Mouse (Mus musculus) midbrain, embryonic 10.5 days (tissue): ENCODE measurements around the gene Zfp936. TPM values are rescaled to one million over a fixed set of nuclear protein-coding genes. Genes with fewer than 3 reads are reported as not detected.
"Not testable (repeated sequence)": the region's sequence is repeated elsewhere in the genome, so short reads cannot be mapped to it uniquely, and the experiment has no call there.

Experiments used
- DNase-seq: peaks from one replicate; pipeline ENCODE4 v3.0.0-alpha.2; 2017; ENCODE audit warnings: low spot score
- H3K27ac ChIP-seq: fragments of 300-500 bp; sonication (generic); replicated peaks from 2 replicates; pipeline ENCODE4 v1.5.1; 2016; ENCODE audit warnings: mild to moderate bottlenecking
- H3K27me3 ChIP-seq: fragments of 300-500 bp; sonication (generic); 2 replicates; pipeline ENCODE4 v1.6.1; 2016; ENCODE audit warnings: low read depth, mild to moderate bottlenecking; ENCODE audit not compliant: poor library complexity, severe bottlenecking
- H3K36me3 ChIP-seq: fragments of 300-500 bp; sonication (generic); 2 replicates; pipeline ENCODE4 v1.6.1; 2016; ENCODE audit warnings: mild to moderate bottlenecking, moderate library complexity
- H3K4me1 ChIP-seq: fragments of 300-500 bp; sonication (generic); 2 replicates; pipeline ENCODE4 v1.6.1; 2016
- H3K4me3 ChIP-seq: fragments of 300-500 bp; sonication (generic); 2 replicates; pipeline ENCODE4 v1.5.1; 2016; ENCODE audit warnings: mild to moderate bottlenecking, moderate library complexity
- H3K9me3 ChIP-seq: fragments of 300-500 bp; sonication (generic); replicated peaks from 2 replicates; pipeline ENCODE4 v1.6.1; 2016; ENCODE audit warnings: mild to moderate bottlenecking
- WGBS: fragments of 180-500 bp; shearing (Covaris S2); methylation state at CpG from one replicate; pipeline ENCODE4 v1.1.7; 2016; 5-methylcytosine and 5-hydroxymethylcytosine counted together
- microRNA-seq: library from miRNA; unstranded; fragments of <30 nt; microRNA quantifications from one replicate; pipeline ENCODE4, GENCODE M21; 2017
- polyA plus RNA-seq: library from polyadenylated mRNA; unstranded; fragments of >200 nt; fragmentation: Nextera tagmentation; extraction: Ambion mirVana; gene quantifications from 2 replicates; pipeline ENCODE4 v1.2.1, GENCODE M21; 2016

Gene Zfp936
- 0.04 TPM in 1 of 2 replicates, not detected in the other for polyA plus RNA-seq

- not testable (repeated sequence) for DNase-seq, H3K36me3 ChIP-seq
Measured at GRCm38 (mm10) chr7:43113929-43114328, at the start of gene Zfp936. Gene Zfp936, plus strand, starts transcription at chr7:43114229.

GRCm38 (mm10) chr7:43077831-43078230 is 36.2 kb upstream of the Zfp936 start:
- 88% methylated on average over 8 of the region's 8 CpGs for WGBS

More at GRCm38 (mm10) chr7:43113929-43114328, at the start of gene Zfp936:
- WGBS: 83% methylated on average over 10 of the region's 10 CpGs
- H3K4me1 ChIP-seq, H3K4me3 ChIP-seq, H3K27ac ChIP-seq, H3K27me3 ChIP-seq: not testable (repeated sequence)
- peaks cover 41% of the 10 kb centered on the region for H3K9me3 ChIP-seq

GRCm38 (mm10) chr7:43128691-43129090 is 14.7 kb downstream of the Zfp936 start:
- WGBS: 91% methylated on average over 15 of the region's 15 CpGs
- not testable (repeated sequence) for H3K4me1 ChIP-seq

More at GRCm38 (mm10) chr7:43077831-43078230, 36.2 kb upstream of the Zfp936 start:
- no peak overlapping the region for H3K27ac ChIP-seq
- H3K27me3 ChIP-seq: no peaks in the 10 kb centered on the region
- no peaks in the 10 kb centered on the region for H3K4me1 ChIP-seq
- H3K9me3 ChIP-seq: peaks cover 24% of the 10 kb centered on the region
- no peaks in the 10 kb centered on the region for H3K36me3 ChIP-seq
- no peak for DNase-seq
- H3K4me3 ChIP-seq: no peak overlapping the region

GRCm38 (mm10) chr7:43164121-43164520 is 50.1 kb downstream of the Zfp936 start:
- H3K9me3 ChIP-seq: peaks cover 94% of the 10 kb centered on the region
- DNase-seq, H3K4me1 ChIP-seq, H3K4me3 ChIP-seq, H3K36me3 ChIP-seq, H3K27ac ChIP-seq, H3K27me3 ChIP-seq: not testable (repeated sequence)
- WGBS: 75% methylated on average over 4 of the region's 4 CpGs

More at GRCm38 (mm10) chr7:43128691-43129090, 14.7 kb downstream of the Zfp936 start:
- H3K36me3 ChIP-seq, H3K4me3 ChIP-seq, H3K27ac ChIP-seq, H3K27me3 ChIP-seq, DNase-seq: not testable (repeated sequence)
- peaks cover 66% of the 10 kb centered on the region for H3K9me3 ChIP-seq

- 81% methylated on average over 4 of the region's 4 CpGs for WGBS
- H3K4me3 ChIP-seq, DNase-seq, H3K4me1 ChIP-seq, H3K27ac ChIP-seq, H3K36me3 ChIP-seq, H3K27me3 ChIP-seq: not testable (repeated sequence)
- H3K9me3 ChIP-seq: peaks cover 93% of the 10 kb centered on the region
Measured at GRCm38 (mm10) chr7:43167101-43167500, 53.1 kb downstream of the Zfp936 start.

GRCm38 (mm10) chr7:43167811-43168210 is 53.8 kb downstream of the Zfp936 start:
- not testable (repeated sequence) for H3K4me1 ChIP-seq, H3K27ac ChIP-seq, H3K4me3 ChIP-seq, H3K36me3 ChIP-seq, DNase-seq, H3K27me3 ChIP-seq
- peaks cover 93% of the 10 kb centered on the region for H3K9me3 ChIP-seq
- WGBS: 90% methylated on average over 1 of the region's 1 CpGs

- H3K4me3 ChIP-seq, H3K27ac ChIP-seq, DNase-seq, H3K27me3 ChIP-seq, H3K4me1 ChIP-seq, H3K36me3 ChIP-seq: not testable (repeated sequence)
- WGBS: 67% methylated on average over 1 of the region's 1 CpGs
- peaks cover 92% of the 10 kb centered on the region for H3K9me3 ChIP-seq
Measured at GRCm38 (mm10) chr7:43168212-43168611, 54.2 kb downstream of the Zfp936 start.

GRCm38 (mm10) chr7:43177003-43177702 is 63.1 kb downstream of the Zfp936 start:
- Histone ChIP-seq H3K4me1 (no peaks in the 10 kb centered on the region), H3K27me3 (no peaks in the 10 kb centered on the region), H3K27ac (no peak overlapping the region), H3K9me3 (peaks cover 79% of the 10 kb centered on the region), H3K4me3 (no peak overlapping the region), H3K36me3 (no peaks in the 10 kb centered on the region)
- WGBS: 85% methylated on average over 14 of the region's 14 CpGs
- DNase-seq: no peak

GRCm38 (mm10) chr7:43213781-43214180 is 99.8 kb downstream of the Zfp936 start:
- H3K36me3 ChIP-seq, H3K4me3 ChIP-seq: not testable (repeated sequence)
- 86% methylated on average over 7 of the region's 7 CpGs for WGBS

More at GRCm38 (mm10) chr7:43213781-43214180, 99.8 kb downstream of the Zfp936 start:
- DNase-seq, H3K27me3 ChIP-seq, H3K27ac ChIP-seq, H3K4me1 ChIP-seq: not testable (repeated sequence)
- H3K9me3 ChIP-seq: peaks cover 41% of the 10 kb centered on the region

Small RNAs within 50 kb of the gene (microRNA-seq; reads per million reads assigned to microRNA genes)
- not detected for gene Gm22707

Other genes starting within 250 kb of the Zfp936 start
- not detected in 2 replicates for gene Gm2381, start 247.0 kb upstream of the Zfp936 start, polyA plus RNA-seq
- not detected in 2 replicates for gene Vmn2r63, start 180.4 kb upstream of the Zfp936 start, polyA plus RNA-seq
- gene Gm9268, start 95.5 kb upstream of the Zfp936 start, polyA plus RNA-seq: not detected in 2 replicates
- 10.5 and 11.2 TPM in 2 replicates for gene Zfp715, start 199.1 kb downstream of the Zfp936 start, polyA plus RNA-seq
- 0.09 and 0.29 TPM in 2 replicates for gene Siglecf, start 237.1 kb downstream of the Zfp936 start, polyA plus RNA-seq